Mouse (Mus musculus): Measurements from ENCODE around the gene Pi4k2a.

DNA sequence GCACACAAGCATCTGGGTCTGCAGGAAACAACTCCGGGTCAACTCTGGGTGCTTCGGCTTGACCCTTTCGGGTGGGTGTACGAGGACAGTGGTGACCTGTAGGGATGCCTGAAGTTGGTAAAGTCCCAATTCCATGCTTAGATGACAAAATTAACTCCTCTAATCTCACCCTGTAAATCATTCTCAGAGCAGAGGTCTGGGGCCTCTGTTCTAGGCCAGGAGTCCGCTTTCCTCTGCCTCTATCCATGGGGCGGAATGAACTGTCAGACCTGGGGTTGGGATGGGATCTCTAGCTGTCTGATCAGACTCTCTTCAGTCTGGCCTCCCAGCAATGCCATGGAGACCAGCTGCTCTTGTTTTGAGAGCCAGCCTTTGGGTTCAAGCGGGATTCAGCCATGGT is 28.8 kb upstream of the Pi4k2a start:
- no peak for TF ChIP-seq CTCF (IDR thresholded peaks at IDR 0.05; ENCODE audit: insufficient read depth, low read length)
- TF ChIP-seq POLR2A (IDR thresholded peaks at IDR 0.05; ENCODE audit: borderline replicate concordance, extremely low read depth, low read depth, low read length): no peak

Data from lung, adult 2 months (tissue).